Mouse (Mus musculus) spleen, postnatal 10 days (tissue): ENCODE data around the gene Znhit2.
"Not testable (repeated sequence)": the region's sequence is repeated elsewhere in the genome, so short reads cannot be mapped to it uniquely, and the experiment has no call there.

Source experiments
- DNase-seq, 2 experiments: peaks; one replicate each; pipeline ENCODE4 v3.0.0; 2021 to 2022; ENCODE audit warnings: low spot score in 2 of 2

The Znhit2 gene

DNA sequence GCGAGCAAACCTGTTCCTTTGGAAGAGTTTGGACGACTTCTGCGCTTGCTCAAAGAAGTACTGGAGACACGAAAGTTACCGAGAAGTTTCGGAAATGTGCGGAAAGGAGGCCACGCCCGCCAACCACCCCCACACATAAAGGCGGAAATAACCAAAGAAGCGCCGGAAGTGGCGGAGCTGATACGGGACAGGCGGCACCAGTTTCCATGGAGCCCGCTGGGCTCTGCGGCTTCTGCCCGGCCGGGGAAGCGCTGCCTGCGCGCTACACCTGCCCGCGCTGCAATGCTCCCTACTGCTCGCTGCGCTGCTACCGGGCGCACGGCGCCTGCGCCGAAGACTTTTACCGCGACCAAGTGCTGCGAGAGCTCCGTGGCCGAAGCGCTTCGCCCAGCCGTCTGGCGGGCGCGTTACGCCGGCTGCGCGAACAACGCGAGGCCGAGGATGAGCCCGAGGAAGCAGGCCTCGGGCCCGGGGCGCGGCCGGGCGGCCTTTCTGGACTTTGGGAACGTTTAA lies at the start of gene Znhit2:
TSS of gene Znhit2 (plus strand) at position 172 of the 513 bp plus-strand sequence.
- peak; percentile 84 to 94 for DNase-seq

DNA sequence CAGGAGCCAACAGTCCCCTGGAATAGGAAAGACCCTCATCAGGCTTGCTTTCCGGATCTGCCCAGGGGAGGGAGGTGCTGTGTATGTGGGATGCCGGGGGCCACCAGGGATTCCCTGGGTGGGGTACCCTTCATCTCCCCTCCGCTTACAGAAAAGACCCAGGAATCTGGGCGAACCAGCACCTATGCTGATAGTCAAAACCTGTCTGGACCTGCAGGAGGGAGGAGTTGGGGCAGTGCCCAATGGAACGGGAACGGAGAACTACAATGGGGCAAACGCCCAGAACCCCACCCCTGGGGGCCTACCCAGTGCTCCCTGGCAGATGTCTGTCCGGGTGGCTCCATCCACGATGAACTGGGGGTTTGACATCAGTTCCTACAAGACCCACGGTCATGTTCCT lies 47.3 kb upstream of the Znhit2 start:
- no peak for DNase-seq

DNA sequence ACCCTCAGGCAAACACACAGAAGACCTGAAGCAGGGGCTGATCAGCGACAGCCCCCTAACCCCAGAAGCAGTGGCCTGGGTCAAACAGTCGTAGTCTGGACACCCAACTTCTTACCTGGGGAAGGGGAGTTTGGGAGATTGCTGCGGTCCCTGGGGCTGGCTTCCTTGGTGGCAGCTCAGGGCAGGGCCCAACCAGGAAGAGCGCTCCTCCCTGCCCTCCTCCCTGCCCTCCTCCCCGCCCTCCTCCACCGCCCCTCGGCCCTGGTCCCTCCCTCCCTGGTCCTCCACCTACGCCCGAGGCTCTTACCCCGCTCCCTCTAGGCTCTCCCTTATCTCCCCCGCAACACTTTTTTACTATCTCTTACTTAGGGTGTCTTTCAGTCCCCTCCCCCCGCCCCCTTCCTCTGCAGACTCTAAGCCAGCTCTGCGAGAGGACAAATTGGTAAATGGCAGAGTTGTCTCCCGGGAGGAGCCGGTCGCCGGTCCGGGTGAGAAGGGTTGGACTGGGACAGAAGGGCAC lies 45.9 kb upstream of the Znhit2 start:
- peak; percentile 75 to 77 for DNase-seq

GRCm38 (mm10) chr19:6015511-6016315 lies 45.3 kb upstream of the Znhit2 start, which contains the start of gene Capn1:
TSS of gene Capn1 (minus strand) at chr19:6015897.
- DNase-seq: peak; percentile 83

DNA sequence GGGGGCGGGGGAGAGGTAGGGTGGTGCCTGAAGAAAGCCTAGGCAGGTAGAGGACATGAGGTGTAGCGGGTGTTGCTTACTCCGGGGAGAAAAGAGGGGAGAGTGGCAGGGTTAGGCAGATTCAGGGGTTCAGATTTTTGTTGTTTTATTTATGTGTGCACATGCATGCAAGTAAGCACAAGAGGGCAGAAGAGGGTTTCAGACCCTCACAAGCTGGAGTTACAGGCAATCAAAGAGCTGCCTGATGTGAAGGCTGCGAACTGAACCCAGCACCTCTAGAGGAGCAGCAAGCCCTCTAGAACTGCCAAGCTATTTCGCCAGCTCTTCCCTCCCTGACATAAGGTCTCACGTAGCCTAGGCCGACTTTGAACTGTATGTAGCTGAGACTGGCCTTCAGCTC lies 44.5 kb upstream of the Znhit2 start:
- no peak for DNase-seq

- DNase-seq: peak; percentile 87 to 95
These were observed 42.6 kb upstream of the Znhit2 start for GRCm38 (mm10) chr19:6018142-6019089.

DNA sequence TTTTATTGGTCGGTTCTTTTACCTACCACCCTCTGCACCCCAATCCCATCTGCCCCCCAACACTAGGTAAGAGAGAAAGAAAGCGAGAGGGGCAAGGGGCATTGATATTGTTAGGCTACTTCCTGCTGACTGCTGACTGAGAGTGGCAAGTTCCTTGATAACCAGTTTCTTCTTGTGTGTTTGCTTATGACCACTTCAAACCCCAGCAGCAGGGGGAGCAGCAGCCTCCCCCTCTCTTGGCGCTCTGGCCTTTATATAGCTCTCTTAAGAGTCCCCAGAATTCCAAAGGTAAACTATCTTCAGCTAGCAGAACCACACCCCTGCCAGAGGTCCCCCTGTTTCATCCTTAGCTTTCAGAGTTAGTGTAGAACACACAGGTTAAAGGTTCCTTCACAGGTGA lies 40.7 kb upstream of the Znhit2 start:
- DNase-seq: no peak

GRCm38 (mm10) chr19:6023059-6023458 lies 37.9 kb upstream of the Znhit2 start:
- DNase-seq: no peak

DNA sequence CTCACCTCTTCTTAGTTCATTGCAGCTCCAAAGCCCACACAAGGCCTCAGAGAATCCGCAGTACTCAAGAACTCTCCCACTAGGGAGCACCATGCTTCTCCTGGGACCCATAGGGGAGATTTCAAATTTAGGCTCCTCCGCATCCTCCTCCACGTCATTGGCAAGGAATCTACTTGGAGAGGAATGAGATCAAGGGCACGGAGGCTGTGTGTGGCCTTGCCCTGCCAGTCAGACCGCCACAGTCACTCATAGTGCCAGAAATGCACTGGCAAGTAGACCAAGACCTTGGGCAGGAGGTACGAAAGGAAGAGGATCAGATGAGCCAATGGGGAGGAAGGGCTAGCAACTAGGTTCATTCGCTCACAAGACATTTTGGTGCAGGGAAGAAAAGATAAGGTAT lies 37.1 kb upstream of the Znhit2 start:
- no peak for DNase-seq

GRCm38 (mm10) chr19:6028991-6029390 lies 32.0 kb upstream of the Znhit2 start:
- no peak for DNase-seq

- no peak for DNase-seq
These were observed 31.6 kb upstream of the Znhit2 start for GRCm38 (mm10) chr19:6029426-6029825.

DNA sequence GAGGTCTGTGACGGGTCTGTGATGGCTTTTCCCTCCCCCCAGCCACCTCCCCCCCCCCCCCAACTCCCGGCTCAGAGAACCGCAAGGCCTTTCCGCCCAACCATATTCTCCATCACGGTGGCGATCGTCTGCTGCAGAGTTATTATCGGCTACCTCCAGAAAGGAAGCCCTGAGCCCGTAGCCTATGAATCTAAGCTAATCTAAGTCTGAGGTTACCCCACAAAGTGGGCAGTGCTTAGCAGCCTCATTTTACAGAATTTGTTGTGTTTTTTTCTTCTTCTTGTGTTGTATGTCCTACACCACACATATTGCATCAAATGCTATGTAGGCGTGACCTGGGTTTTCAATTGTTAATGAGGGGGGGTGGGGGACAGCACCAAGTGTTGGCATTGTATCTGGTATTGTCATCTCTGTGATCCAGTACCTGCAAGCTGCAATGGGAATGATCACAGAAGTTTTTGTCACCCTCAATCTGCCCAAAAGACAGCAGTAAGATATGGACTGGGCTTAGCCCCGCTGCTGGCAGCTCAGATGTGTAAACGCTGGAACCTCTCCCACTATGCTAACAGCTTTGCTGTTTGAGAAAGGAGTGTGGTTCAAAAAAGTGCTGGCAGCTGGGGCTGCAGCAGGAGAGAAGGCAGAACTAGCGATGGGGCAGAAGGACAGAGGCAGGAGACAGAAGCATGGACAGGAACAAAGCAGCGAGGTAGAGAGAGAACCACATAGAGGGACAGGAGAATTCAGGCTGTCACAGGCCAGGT lies 30.3 kb upstream of the Znhit2 start:
- no peak for DNase-seq

DNA sequence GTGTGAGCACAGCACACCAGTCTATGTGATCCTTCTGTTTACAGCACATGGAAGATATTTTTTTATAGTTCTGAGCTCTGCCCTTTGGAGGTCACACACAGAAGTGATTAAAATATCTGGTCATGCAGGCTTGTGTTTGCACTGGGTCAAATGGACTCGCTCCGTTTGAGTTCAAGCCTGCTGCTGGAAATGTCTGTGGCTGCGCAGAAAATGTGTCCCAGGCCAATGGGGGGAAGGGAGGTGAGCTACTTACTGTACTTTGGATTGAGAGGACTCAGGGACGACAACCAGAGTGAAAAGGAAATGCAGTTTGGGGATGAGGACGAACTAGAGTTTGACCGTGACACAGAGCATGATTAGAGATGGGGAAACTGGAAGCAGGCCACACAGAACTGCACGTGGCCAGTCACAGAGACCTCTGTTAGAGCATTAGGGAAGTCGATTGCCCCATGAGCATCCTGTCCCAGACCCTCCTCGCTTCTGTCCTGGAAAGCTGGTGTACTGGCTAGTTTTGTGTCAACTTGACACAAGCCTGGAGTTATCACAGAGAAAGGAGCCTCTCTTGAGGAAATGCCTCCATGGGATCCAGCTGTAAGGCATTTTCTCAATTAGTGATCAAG lies 24.9 kb upstream of the Znhit2 start:
- no peak for DNase-seq

DNA sequence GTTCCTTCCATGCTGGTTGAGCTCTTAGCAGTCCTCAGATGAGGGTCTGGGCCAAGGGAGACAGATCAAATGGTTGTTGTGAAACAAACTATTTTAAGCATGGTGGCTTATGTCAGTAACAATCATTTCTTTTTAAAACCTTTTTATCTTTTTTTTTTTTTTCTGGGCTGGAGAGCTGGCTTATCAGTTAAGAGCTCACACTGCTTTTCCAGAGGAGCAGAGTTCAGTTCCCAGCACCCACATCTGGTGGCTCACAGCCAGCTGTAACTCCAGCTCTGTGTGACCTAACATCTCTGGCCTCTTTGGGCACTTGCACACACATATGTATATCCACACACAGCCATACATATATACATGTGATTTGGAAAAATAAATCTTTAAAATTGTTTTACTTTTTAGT lies 23.3 kb upstream of the Znhit2 start:
- DNase-seq: no peak

- DNase-seq: no peak
These were observed 22.7 kb upstream of the Znhit2 start for GRCm38 (mm10) chr19:6038326-6038725.

DNA sequence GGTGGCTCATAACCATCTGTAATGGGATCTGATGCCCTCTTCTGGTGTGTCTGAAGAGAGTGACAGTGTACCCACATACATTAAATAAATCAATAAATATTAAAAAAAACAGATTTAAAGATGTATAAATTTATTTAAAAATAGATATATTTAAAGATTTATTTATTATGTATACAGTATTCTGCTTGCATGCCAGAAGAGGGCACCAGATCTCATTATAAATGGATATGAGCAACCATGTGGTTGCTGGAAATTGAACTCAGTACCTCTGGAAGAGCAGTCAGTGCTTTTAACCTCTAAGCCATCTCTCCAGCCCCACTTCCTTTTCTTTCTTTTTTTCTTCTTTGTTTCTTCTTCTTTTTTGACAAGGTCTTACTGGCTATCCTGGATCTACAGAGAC lies 21.0 kb upstream of the Znhit2 start:
- no peak for DNase-seq

GRCm38 (mm10) chr19:6042293-6042692 lies 18.7 kb upstream of the Znhit2 start:
- DNase-seq: no peak

DNA sequence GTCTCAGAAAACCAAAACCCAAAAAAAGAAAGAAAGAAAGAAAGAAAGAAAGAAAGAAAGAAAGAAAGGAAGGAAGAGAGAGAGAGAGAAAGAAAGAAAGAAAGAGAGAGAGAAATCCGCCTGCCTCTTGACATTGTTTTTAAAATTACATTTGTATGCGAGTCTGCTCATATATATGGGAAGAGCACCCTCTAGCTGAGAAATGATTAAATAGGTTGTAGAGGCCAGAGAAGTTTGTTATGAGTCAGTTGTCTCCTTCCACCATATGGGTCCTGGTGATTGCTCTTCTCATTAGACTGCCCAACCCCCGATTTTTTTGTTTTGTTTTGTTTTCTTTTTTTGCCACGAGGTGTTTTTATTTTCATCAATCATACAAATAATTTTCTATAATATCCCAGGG lies 16.9 kb upstream of the Znhit2 start:
- DNase-seq: not testable (repeated sequence)

GRCm38 (mm10) chr19:6045366-6046293 lies 15.4 kb upstream of the Znhit2 start:
- DNase-seq: no peak
